Mouse (Mus musculus) fibroblast of lung, adult 2 months (primary cell): ENCODE data around the gene Chtf18.

Experiments
- DNase-seq: peaks from one replicate; pipeline ENCODE4 v3.0.0-alpha.2; 2011; ENCODE audit warnings: low read depth

Gene Chtf18

DNA sequence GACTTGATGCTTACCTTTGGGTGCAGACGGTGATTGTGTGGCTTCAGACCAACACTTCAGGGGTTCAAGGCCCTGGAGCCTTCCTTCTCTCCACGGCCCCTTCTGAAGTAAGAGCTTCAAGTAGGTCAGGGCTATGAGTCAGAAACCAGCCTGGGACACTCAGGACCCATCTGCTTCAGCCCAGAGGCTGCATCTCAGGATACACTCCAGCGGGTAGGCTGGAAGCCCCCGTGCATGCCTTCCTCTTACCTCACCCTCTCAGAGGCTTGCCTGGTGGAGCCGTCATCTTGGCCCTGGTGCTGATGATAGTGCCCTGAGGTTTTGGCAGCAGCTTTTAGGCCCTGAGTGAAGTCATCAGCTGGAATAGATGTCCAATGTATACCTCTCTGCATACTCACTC, 8.0 kb upstream of the Chtf18 start:
- DNase-seq = no peak

- peak; percentile 62 for DNase-seq
Observed at GRCm38 (mm10) chr17:25732082-25732481, 4.9 kb upstream of the Chtf18 start.

DNA sequence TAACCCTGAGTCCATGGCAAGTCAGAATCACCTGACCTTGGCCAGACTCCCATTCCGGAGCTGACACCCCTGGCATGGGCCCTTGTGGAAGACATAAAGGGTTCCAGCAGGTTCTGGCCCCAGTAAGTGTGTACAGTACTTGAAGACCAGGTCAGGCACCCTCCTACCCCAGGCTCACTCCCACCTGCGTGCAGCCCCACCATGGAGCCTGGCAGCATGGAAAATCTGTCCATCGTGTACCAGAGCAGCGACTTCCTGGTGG, 721 bp upstream of the Chtf18 start:
- DNase-seq = no peak

- no peak for DNase-seq
Observed at GRCm38 (mm10) chr17:25725264-25725663, 2.0 kb downstream of the Chtf18 start.

GRCm38 (mm10) chr17:25723919-25724318, 3.3 kb downstream of the Chtf18 start:
- no peak for DNase-seq

GRCm38 (mm10) chr17:25723470-25723869, 3.7 kb downstream of the Chtf18 start:
- no peak for DNase-seq

GRCm38 (mm10) chr17:25721476-25721875, 5.7 kb downstream of the Chtf18 start:
- no peak for DNase-seq

DNA sequence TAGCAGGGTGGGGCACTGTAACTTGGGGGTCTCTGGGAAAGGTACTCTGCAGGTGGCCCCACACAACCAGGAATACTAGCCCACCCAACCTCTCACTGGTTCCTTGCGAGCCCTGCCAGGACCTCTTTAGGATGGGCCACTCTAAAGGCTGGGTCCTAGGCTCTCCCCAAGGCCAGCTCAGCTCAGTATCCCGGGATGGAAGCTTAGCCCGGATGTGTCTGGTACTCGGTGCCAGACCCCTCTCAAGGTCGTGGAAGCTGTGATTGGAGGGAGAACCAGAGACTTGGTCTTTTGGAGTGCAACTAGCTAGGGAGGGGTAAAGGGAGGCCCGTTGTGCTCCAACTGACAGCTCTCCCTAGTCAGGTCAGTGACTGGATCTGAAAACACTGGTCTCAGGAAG, 9.5 kb downstream of the Chtf18 start:
- DNase-seq = no peak

- DNase-seq = no peak
Observed at GRCm38 (mm10) chr17:25716711-25717637, 10.2 kb downstream of the Chtf18 start, which contains the start of gene Gng13. TSS of gene Gng13 (plus strand) at chr17:25717171.

- DNase-seq = no peak
Observed at GRCm38 (mm10) chr17:25716130-25716529, 11.1 kb downstream of the Chtf18 start.

DNA sequence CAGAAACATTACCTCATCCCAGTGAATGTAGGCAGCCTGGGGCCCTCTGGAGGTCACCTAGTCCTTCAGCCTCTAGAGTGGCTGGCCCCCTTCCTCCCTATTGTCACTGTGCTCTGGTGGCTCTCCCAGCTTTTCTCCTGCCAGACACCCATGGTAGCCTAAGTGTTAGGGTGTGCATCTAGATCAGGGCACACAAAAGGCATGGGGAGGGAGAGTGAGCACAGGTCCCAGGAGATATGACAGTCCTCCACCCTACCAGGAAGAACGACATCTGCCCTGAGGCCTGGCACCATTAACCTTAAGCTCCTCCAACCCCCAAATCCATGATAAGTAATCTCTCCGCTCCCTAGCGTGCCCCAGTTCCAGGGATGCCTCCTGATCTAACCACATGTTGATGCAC, 11.6 kb downstream of the Chtf18 start:
- DNase-seq = no peak

DNA sequence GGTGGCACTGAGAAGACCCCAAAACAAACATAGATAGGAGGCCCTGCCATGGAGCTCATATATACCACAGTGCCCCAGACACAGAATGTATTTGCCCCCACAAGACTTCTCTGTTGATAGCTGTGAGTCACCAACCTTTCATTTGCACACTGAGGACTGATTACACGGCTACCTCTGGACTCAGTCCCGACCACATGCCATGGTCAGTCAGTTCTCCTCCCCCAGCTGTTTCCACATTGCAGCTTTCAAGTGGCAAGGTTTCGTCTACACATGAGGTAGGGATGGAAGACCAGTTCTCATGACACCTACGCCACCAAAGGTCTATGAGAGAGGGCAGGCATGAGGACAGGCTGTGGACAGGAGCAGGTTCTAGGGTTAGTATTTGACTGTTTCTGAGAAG, 16.1 kb downstream of the Chtf18 start:
- DNase-seq = peak; percentile 50

- DNase-seq = no peak
Observed at GRCm38 (mm10) chr17:25709994-25710393, 17.2 kb downstream of the Chtf18 start.

DNA sequence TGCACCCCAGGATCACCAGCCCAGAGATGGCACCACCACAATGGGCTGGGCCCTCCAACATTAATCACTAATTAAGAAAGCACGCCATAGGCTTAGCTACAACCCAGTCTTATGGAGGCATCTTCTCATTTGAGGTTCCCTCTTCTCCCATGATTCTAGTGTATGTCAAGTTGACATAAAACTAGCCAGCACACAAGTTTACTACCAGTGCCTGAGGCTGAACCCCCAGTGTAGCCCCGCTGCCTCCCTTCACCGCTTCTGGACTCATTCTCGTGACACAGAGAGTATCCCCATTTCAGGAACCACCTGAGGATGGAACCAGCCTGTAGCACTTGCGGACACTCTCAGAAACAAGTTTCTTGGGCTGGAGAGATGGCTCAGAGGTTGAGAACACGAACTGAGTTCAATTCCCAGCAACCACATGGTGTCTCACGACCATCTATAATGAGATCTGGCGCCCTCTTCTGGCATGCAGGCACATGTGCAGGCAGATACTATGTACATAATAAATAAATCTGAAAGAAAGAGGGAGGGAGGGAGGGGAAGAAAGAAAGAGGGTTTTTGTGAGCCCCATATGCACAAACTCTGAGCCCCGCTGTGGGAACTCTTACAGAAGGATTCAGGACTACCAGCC, 26.2 kb downstream of the Chtf18 start:
- DNase-seq = no peak

DNA sequence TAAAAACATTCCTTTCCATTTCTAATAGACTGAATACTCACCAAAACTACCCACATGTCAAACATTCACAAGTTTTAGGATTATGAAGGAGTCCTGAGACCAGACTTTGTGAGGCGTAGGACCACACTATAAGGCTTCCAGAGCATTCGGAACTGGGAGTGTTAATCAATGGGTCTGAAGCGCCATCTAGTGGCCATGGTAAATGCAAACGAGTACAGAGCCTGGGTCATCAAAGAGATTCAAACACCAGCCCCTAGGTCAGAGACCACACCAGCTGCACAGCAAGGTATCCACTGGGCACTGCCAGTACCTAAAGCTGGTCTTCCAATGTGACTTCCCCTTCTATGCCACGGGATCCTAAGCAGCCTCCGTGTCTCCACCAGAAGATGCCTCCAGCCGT, 28.8 kb downstream of the Chtf18 start:
- DNase-seq = peak; percentile 19

- no peak for DNase-seq
Observed at GRCm38 (mm10) chr17:25696263-25696662, 31.0 kb downstream of the Chtf18 start.

GRCm38 (mm10) chr17:25688922-25689321, 38.3 kb downstream of the Chtf18 start:
- DNase-seq = no peak

- DNase-seq = no peak
Observed at GRCm38 (mm10) chr17:25686323-25686722, 40.9 kb downstream of the Chtf18 start.

DNA sequence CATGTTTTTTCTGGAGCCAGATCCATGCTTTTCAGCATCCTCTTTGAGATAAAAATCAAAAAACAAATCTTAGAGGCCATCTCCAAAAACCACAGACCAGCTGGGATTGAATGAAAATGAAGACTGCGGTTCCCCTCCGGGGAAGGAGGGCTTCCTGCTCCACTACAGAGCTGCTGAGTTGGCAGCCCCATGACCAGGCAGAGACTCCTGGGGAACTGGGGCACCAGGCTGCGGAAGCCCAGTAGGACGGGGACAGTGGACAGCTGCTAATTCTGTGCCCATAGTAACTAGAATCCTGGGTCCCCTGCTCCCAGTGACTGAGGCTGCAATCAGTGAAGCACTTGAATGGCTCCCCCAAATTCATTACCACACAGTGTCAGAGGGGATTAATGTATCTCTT, 45.6 kb downstream of the Chtf18 start:
- no peak for DNase-seq

GRCm38 (mm10) chr17:25679818-25680217, 47.4 kb downstream of the Chtf18 start:
- DNase-seq = no peak

DNA sequence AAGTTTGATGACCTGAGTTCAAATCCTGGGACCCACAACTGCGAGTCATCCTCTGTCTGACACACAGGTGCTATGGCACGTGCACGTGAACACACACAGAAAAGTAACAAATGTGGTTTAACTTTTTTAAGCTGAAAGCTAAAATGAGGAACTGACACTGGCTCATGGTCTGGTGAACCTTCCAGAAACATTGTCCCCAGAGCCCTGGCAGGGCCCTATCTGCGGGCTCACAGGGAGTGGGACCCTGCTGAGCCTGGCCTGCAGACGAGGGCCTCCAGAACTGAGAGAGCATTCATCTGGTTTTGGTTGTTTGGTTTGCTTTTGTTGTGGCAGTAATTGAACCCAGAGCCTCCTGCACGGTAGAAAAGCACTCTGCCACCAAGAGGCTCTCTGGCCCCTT, 49.2 kb downstream of the Chtf18 start:
- DNase-seq = no peak

- no peak for DNase-seq
Observed at GRCm38 (mm10) chr17:25672982-25673381, 54.2 kb downstream of the Chtf18 start.
